Mouse (Mus musculus) heart, embryonic 14.5 days (tissue): ENCODE results near the gene Pdcd4. TPM values are rescaled to one million over a fixed set of nuclear protein-coding genes. Genes with fewer than 3 reads are reported as not detected.

Experiments used
- ATAC-seq: fragments of 200-750 bp; cut with Nextera tagmentation; 2 replicates; pipeline ENCODE4 v1.8.0; 2017; ENCODE audit warnings: low read depth, moderate TSS enrichment; ENCODE audit not compliant: insufficient number of reproducible peaks, insufficient read depth, low FRiP score
- H3K27ac ChIP-seq, 2 experiments: fragments of 200-500 bp in 1 of 2; fragments of 300-500 bp in 1 of 2; sonication (generic) in 1 of 2; replicated peaks in 1 of 2; 2 replicates each; pipeline ENCODE4 v1.5.1; 2012 to 2014; ENCODE audit warnings: low read depth in 2 of 2, low read length in 2 of 2, control low read depth in 1 of 2, mild to moderate bottlenecking in 1 of 2, mixed read lengths in 1 of 2; ENCODE audit not compliant: control insufficient read depth in 1 of 2, insufficient read depth in 1 of 2
- H3K27me3 ChIP-seq: fragments of 300-500 bp; sonication (generic); 2 replicates; pipeline ENCODE4 v1.6.1; 2014; ENCODE audit warnings: mild to moderate bottlenecking, low read length, control low read depth; ENCODE audit not compliant: control insufficient read depth, insufficient read depth
- H3K36me3 ChIP-seq: fragments of 300-500 bp; sonication (generic); 2 replicates; pipeline ENCODE4 v1.6.1; 2014; ENCODE audit warnings: mild to moderate bottlenecking, control low read depth, low read length, mixed read lengths; ENCODE audit not compliant: control insufficient read depth, insufficient read depth
- H3K4me1 ChIP-seq, 2 experiments: fragments of 200-500 bp in 1 of 2; fragments of 300-500 bp in 1 of 2; sonication (generic) in 1 of 2; 2 replicates each; pipeline ENCODE4 v1.6.1; 2012 to 2014; ENCODE audit warnings: low read length in 2 of 2, control low read depth in 1 of 2, mixed read lengths in 1 of 2; ENCODE audit not compliant: control insufficient read depth in 2 of 2, insufficient read depth in 2 of 2
- H3K4me2 ChIP-seq: fragments of 300-500 bp; sonication (generic); 2 replicates; pipeline ENCODE4 v1.6.1; 2014; ENCODE audit warnings: mild to moderate bottlenecking, low read length
- H3K4me3 ChIP-seq, 2 experiments: fragments of 200-500 bp in 1 of 2; fragments of 300-500 bp in 1 of 2; sonication (generic) in 1 of 2; 2 replicates each; pipeline ENCODE4 v1.5.1; 2012 to 2014; ENCODE audit warnings: low read length in 2 of 2, mild to moderate bottlenecking in 2 of 2, control low read depth in 1 of 2, low read depth in 1 of 2, moderate library complexity in 1 of 2; ENCODE audit not compliant: control insufficient read depth in 1 of 2, insufficient read depth in 1 of 2
- H3K9ac ChIP-seq: fragments of 300-500 bp; sonication (generic); 2 replicates; pipeline ENCODE4 v1.6.1; 2014; ENCODE audit warnings: mild to moderate bottlenecking, low read length
- H3K9me3 ChIP-seq: fragments of 300-500 bp; sonication (generic); 2 replicates; pipeline ENCODE4 v1.6.1; 2016; ENCODE audit warnings: low read length, control low read depth; ENCODE audit not compliant: control insufficient read depth
- WGBS: fragments of 180-500 bp; shearing (Covaris S2); extraction: QIAGEN DNeasy Blood & Tissue Kit; methylation state at CpG from one replicate; pipeline ENCODE4 v1.1.7; 2014; 5-methylcytosine and 5-hydroxymethylcytosine counted together
- polyA plus RNA-seq: library from polyadenylated mRNA; unstranded; fragments of >200 nt; fragmentation: Nextera tagmentation; extraction: Ambion mirVana; gene quantifications from 2 replicates; pipeline ENCODE4 v1.2.1, GENCODE M21; 2014

Pdcd4 gene
- polyA plus RNA-seq, 1 experiment from 2014 or later = 45.6 TPM

DNA sequence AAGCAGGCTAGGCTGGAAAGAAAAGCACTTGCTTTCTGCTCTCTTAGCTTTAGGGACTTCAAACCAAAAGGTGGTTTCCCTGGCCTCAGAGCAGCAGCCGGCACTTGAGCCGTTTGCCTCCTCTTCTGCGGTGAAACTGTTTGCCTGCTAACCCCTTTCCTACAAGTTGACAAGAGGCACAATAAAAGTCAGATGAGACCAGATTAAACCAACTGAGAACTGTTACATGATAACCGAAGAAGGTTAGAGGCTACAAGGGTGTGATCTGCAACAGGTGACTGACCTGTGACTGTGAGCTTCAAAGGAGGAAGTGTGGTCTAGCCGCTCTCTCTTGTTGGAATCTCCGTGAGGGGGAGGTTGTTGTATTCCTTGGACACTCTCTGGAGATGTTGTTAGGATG is 20.5 kb upstream of the Pdcd4 start:
- H3K4me2 ChIP-seq = no peak overlapping the region
- no peak overlapping the region for H3K9ac ChIP-seq
- H3K36me3 ChIP-seq = peaks cover 3% of the 10 kb centered on the region
- no peaks in the 10 kb centered on the region for H3K27me3 ChIP-seq
- ATAC-seq = no peak
- no peak overlapping the region for H3K27ac ChIP-seq
- H3K9me3 ChIP-seq = no peaks in the 10 kb centered on the region
- 78% methylated on average over 6 of the region's 6 CpGs for WGBS
- no peaks in the 10 kb centered on the region for H3K4me1 ChIP-seq
- no peak overlapping the region for H3K4me3 ChIP-seq

GRCm38 (mm10) chr19:53872994-53873713 is 18.9 kb upstream of the Pdcd4 start:
- no peak overlapping the region for H3K27ac ChIP-seq
- no peaks in the 10 kb centered on the region for H3K36me3 ChIP-seq
- H3K9me3 ChIP-seq = no peaks in the 10 kb centered on the region
- ATAC-seq = no peak
- WGBS = 87% methylated on average over 6 of the region's 6 CpGs
- H3K4me1 ChIP-seq = no peaks in the 10 kb centered on the region
- H3K4me3 ChIP-seq = no peak overlapping the region
- H3K9ac ChIP-seq = no peak overlapping the region
- no peak overlapping the region for H3K4me2 ChIP-seq
- no peaks in the 10 kb centered on the region for H3K27me3 ChIP-seq

DNA sequence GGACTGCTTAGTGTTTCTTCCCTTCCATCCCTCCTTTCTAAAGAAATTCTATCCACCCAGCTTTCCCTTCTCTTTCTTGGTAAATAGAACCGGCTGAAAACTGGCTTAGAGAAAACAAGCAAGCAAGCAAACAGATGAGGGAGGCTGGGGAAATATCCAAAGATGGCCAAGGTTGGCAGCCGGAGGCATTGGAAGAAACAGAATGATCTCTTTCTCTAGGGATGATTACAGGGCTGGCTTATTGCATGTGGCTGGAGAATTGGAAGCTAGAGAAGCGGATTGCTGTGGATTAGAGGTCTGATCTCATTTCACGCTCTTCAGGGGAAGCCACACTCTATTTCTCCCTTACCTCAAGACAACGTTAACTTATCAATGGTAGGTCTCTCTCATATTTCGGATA is 16.8 kb upstream of the Pdcd4 start:
- Histone ChIP-seq H3K4me2 (no peak overlapping the region), H3K4me3 (no peak overlapping the region), H3K9me3 (no peaks in the 10 kb centered on the region), H3K9ac (no peak overlapping the region), H3K36me3 (no peaks in the 10 kb centered on the region), H3K4me1 (no peaks in the 10 kb centered on the region), H3K27ac (no peak overlapping the region), H3K27me3 (no peaks in the 10 kb centered on the region)
- ATAC-seq = no peak
- 80% methylated on average over 6 of the region's 6 CpGs for WGBS

DNA sequence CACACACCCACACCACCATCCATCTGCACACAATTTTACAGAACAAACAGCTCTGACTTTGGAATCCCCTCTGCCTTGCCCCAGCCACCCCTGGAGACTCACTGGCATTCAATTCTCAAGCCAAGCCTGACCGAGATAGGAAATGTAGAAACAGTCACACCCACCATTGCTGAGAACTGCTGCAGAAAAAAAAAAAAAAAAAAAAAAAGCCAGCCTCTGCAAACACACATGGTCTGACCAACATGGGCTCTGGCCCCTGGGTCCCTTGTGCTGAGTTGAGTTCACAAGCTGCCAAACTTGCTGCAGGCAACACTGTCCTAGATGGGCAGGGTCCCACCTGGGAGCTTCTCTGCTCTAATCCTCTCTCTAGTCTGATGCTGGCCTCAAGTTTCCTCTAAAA is 14.3 kb upstream of the Pdcd4 start:
- Histone ChIP-seq H3K9ac (no peak overlapping the region), H3K27ac (no peak overlapping the region), H3K9me3 (no peaks in the 10 kb centered on the region), H3K4me1 (no peaks in the 10 kb centered on the region), H3K4me3 (no peak overlapping the region), H3K36me3 (no peaks in the 10 kb centered on the region), H3K4me2 (no peak overlapping the region), H3K27me3 (no peaks in the 10 kb centered on the region)
- WGBS = 45% methylated on average over 1 of the region's 1 CpGs
- ATAC-seq = no peak

GRCm38 (mm10) chr19:53880460-53880859 is 11.6 kb upstream of the Pdcd4 start:
- no peak for ATAC-seq
- 70% methylated on average over 1 of the region's 1 CpGs for WGBS
- Histone ChIP-seq H3K27ac (no peak overlapping the region), H3K4me3 (no peak overlapping the region), H3K27me3 (no peaks in the 10 kb centered on the region), H3K36me3 (no peaks in the 10 kb centered on the region), H3K4me1 (no peaks in the 10 kb centered on the region), H3K4me2 (no peak overlapping the region), H3K9me3 (no peaks in the 10 kb centered on the region), H3K9ac (no peak overlapping the region)

DNA sequence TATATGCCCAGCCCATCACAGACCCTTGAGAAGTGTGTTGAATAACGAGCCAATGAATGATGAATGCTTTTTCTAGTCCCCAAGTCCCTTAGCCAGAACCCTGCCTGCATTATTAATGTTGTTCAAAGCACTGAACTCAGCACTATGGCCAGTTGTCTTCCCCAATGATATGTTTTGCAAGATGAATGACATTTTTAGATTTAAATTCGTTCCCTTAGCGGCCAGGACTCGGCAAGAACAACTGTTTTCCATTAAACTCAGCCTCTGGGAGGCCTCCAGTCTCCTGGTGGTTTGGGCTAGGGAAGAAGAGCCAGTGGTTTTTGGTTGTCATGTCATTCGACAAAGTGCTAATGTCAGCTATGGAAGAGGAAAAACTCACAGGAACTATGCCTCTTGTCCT is 10.2 kb upstream of the Pdcd4 start:
- 66% methylated on average over 5 of the region's 5 CpGs for WGBS
- H3K36me3 ChIP-seq = no peaks in the 10 kb centered on the region
- no peak overlapping the region for H3K4me2 ChIP-seq
- ATAC-seq = no peak
- no peak overlapping the region for H3K27ac ChIP-seq
- H3K9ac ChIP-seq = no peak overlapping the region
- no peaks in the 10 kb centered on the region for H3K27me3 ChIP-seq
- no peak overlapping the region for H3K4me3 ChIP-seq
- H3K4me1 ChIP-seq = no peaks in the 10 kb centered on the region
- no peaks in the 10 kb centered on the region for H3K9me3 ChIP-seq

- WGBS = 65% methylated on average over 10 of the region's 10 CpGs
- H3K27ac ChIP-seq = no peak overlapping the region
- H3K9me3 ChIP-seq = no peaks in the 10 kb centered on the region
Observed at GRCm38 (mm10) chr19:53885450-53885849, 6.6 kb upstream of the Pdcd4 start.

More at GRCm38 (mm10) chr19:53885450-53885849, 6.6 kb upstream of the Pdcd4 start:
- Histone ChIP-seq H3K36me3 (no peaks in the 10 kb centered on the region), H3K4me1 (no peaks in the 10 kb centered on the region), H3K9ac (no peak overlapping the region), H3K4me2 (no peak overlapping the region), H3K27me3 (no peaks in the 10 kb centered on the region), H3K4me3 (no peak overlapping the region)
- no peak for ATAC-seq
